Mouse (Mus musculus) lung, adult 2 months (tissue): ENCODE results near the gene Scaf1. TPM values are rescaled to one million over a fixed set of nuclear protein-coding genes. Genes with fewer than 3 reads are reported as not detected.

ENCODE experiments used
- DNase-seq: peaks from one replicate; pipeline ENCODE4 v3.0.0; 2022
- H3K4me1 ChIP-seq: fragments of 200-500 bp; 2 replicates; pipeline ENCODE4 v1.6.1; 2011; ENCODE audit warnings: low read length; ENCODE audit not compliant: control insufficient read depth, insufficient read depth
- H3K4me3 ChIP-seq: fragments of 200-500 bp; replicated peaks from 2 replicates; pipeline ENCODE3; 2011; ENCODE audit warnings: low read depth, mild to moderate bottlenecking, control low read depth, low read length; ENCODE audit errors: extremely low read depth
- CTCF ChIP-seq: fragments of 200-500 bp; IDR thresholded peaks from 2 replicates; pipeline ENCODE4 v1.5.1; 2011; ENCODE audit warnings: mild to moderate bottlenecking, low read length, control low read depth; ENCODE audit not compliant: insufficient read depth
- POLR2A ChIP-seq: fragments of 200-500 bp; IDR thresholded peaks from 2 replicates; pipeline ENCODE4 v1.6.1; 2011; ENCODE audit warnings: low read depth, mild to moderate bottlenecking, control low read depth, low read length, borderline replicate concordance; ENCODE audit errors: extremely low read depth
- WGBS: fragments of 180-500 bp; shearing (Covaris S2); methylation state at CpG from one replicate; pipeline ENCODE4 v1.1.7; 2018; 5-methylcytosine and 5-hydroxymethylcytosine counted together
- polyA plus RNA-seq: library from polyadenylated mRNA; depleted of rRNA; stranded (reverse); fragments of >200 nt; gene quantifications from 2 replicates; pipeline ENCODE4 v1.2.3, GENCODE M21; 2012

Scaf1 gene
- polyA plus RNA-seq, 1 experiment = 76.2 TPM

DNA sequence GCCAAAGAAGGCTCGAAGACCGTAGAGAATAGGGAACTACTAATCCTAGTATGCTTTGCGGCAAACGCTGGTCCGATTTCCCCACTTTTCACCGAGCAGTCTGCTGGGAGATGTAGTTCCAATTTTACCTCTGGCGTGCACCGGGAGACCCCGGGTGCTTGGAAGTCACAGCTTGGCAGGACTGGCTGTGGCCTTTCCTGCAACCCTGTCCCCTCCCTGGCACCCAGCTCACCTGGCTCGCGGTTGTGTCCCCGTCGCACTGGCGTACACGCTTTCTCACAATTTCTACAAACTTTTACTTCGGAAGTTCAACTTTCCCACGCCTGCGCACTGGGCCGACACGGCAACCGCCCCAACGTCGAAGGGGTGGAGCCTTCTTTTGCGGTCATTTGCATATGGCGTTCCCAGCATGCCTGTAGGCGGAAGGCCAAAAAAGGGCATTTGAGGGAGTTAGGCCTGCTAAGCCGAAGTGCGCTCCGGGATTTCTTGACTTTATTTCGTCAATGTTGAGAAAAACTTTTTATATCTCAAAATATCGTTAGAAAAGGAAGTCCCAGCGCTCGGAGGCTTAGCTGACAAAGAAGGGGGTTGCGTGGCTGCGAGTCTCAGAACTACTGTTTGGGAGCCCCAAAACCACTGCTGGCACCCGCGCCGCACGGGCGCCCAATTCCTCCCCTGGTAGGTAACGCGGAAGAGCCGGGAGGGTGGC lies 18.8 kb downstream of the Scaf1 start, which contains the start of gene Irf3:
TSS of gene Irf3 (plus strand) at position 418 of the 709 bp plus-strand sequence.
- H3K4me1 ChIP-seq = peaks cover 10% of the 10 kb centered on the region; the same call in 1 of the 2 replicates
- peak; percentile 98 for DNase-seq
- peak within 1 kb of the TSS; percentile 94 for H3K4me3 ChIP-seq
- TF ChIP-seq CTCF (no peak), POLR2A (peak; percentile 89; the same call in 1 of the 2 replicates)
- WGBS = under 1% methylated on average over 43 of the region's 43 CpGs

DNA sequence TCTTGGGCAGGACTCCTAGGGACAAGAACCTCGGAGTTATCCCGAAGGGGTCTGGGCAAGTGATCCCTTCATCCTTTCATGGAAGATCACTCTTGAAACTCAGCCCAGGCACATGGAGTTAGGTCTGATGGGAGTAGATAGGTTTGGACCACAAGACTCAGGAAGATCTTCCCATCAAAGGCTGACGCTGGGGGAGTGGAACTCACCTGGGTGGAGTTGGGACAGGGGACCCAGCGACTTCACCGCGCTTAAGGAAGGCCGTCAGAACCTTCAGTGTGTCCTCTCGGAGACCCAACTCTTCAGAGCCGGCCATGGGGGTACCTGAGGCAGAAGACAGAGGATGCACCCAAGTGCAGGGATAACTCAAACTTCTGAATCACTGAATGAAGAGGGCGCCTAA lies 19.5 kb downstream of the Scaf1 start:
- H3K4me1 ChIP-seq = peaks cover 10% of the 10 kb centered on the region; the same call in 1 of the 2 replicates
- DNase-seq = no peak
- no peak for TF ChIP-seq CTCF
- TF ChIP-seq POLR2A = no peak
- H3K4me3 ChIP-seq = peak overlapping the region; percentile 94
- 7% methylated on average over 10 of the region's 10 CpGs for WGBS

DNA sequence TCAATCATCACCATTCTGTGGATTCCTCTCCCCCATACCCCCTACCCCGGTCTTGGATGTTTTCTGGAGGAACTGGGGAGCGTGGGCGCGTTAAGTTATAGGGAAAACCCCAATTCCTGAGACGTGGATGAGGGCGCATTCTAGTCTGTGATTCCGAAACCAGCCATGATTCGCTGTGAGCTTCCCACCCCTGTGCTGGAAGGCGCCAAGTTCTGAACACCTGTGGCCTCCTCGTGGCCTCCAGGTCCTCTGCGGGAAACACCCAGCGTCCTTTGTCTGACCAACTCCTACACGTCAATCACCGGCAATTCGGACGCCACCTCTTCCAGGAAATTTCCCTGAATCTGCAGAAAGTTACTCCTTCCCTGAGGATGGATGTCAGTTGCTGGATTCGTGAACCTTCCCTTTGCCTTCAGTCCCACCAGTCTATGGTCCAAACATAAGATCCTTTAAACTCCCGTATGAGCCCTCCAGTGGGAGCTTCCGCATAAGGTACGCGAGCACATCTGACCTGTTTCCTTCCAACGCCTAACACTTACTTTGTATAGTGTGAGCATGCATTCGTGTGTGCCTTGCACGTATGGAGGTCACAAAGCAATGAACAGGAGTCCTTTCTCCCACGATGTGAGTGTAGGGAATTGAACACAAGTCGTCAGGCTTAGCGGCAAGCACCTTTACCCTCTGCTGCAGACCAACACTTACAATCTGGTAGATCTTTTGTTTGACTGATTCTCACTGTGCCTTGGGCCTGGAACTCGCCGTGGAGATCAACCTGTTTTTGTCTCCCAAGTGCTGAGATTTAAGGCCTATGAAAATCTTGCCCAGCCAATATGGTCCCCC lies 29.1 kb downstream of the Scaf1 start:
- under 1% methylated on average over 29 of the region's 29 CpGs for WGBS
- peaks cover 5% of the 10 kb centered on the region for H3K4me1 ChIP-seq
- no peak for DNase-seq
- peak; percentile 66; the same call in 1 of the 2 replicates for TF ChIP-seq POLR2A
- TF ChIP-seq CTCF = no peak
- H3K4me3 ChIP-seq = peak overlapping the region; percentile 72

DNA sequence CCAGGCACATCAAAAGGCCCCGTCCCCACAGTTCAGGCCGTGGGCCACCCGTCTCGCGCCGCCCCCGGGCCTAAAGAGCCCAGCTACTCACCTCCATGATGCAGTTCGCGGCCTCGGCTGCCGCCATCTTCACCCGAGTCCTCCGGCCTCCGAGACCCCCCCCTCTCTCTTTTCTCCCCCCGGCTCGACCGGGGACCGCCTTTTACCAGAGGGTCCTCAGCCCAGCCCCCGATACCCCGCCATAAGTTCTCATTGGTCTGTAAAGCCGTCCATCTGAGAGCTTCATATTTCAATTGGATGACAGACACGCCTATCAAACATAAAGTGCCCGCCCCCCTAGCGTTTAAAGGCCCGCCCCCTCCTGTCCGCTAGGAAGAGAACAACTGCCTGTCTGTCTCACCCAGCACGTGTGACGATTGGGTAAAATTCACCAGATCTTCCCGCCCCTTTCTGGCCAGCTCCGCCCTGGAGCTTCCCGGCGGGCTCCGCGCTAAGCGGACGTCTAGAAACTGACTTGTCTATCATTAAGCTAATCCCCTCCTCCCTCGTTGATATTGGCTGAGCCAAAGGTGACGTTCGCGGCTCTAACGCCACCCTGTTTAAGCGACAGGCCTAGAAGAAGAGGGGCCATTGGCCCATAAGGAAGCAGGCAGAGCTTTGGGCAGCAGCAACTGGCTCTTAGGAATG lies 29.8 kb downstream of the Scaf1 start, which contains the start of gene Prmt1:
TSS of gene Prmt1 (minus strand) at position 377 of the 687 bp plus-strand sequence.
- 1% methylated on average over 42 of the region's 42 CpGs for WGBS
- peak; percentile 98 for DNase-seq
- Histone ChIP-seq H3K4me3 (peak within 1 kb of the TSS; percentile 79), H3K4me1 (peaks cover 5% of the 10 kb centered on the region)
- TF ChIP-seq POLR2A (peak; percentile 77), CTCF (no peak)

DNA sequence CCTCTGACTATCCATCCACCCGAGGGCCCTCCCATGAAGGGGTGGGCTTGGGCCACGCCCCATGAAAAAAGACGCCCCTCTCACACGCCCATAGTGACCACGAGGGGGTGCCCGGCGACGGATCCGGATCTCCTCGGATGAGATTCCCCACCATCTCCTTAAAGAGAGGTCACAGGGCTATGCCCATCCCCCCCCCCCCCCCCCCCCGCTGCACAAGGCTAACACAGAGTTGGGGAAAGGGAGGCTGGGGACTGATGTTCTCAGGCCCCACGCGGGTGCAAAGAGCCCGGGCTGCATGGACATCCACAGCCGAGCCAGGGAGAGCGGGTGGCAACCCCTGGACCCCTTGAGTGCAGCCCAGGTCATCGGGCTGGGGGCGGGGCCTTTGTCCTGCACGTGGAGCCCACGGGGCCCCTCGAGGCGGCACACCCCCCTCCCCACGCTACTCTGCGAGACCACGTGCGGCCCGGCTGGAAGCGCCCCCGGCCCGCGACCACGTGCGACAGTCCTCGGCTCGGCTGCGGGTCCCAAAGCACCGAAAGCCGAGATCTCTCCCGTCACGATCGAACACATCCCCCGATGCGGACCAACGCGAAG lies 30.5 kb downstream of the Scaf1 start:
- DNase-seq = peak; percentile 44
- peaks cover 5% of the 10 kb centered on the region for H3K4me1 ChIP-seq
- TF ChIP-seq CTCF (no peak), POLR2A (no peak)
- peak overlapping the region; percentile 79 for H3K4me3 ChIP-seq
- WGBS = 1% methylated on average over 45 of the region's 45 CpGs

DNA sequence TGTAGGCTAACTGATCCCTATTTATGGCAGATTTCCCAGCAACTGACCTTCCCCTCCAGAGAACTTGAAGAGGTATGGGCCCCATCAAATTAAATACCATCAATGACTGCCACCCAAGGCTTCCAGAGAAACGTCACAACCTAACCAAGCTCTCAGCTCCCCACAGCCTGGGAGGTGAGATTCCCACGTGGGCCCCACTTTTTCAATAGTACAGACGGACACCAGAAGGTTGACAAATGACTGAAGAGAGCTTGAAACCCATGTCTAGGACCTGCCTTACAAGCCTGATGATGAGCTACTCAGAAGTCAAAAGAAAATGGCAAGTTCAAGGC lies 31.4 kb downstream of the Scaf1 start:
- Histone ChIP-seq H3K4me1 (peaks cover 5% of the 10 kb centered on the region), H3K4me3 (no peak overlapping the region)
- DNase-seq = no peak
- 40% methylated on average over 3 of the region's 3 CpGs for WGBS
- TF ChIP-seq CTCF (no peak), POLR2A (no peak)

DNA sequence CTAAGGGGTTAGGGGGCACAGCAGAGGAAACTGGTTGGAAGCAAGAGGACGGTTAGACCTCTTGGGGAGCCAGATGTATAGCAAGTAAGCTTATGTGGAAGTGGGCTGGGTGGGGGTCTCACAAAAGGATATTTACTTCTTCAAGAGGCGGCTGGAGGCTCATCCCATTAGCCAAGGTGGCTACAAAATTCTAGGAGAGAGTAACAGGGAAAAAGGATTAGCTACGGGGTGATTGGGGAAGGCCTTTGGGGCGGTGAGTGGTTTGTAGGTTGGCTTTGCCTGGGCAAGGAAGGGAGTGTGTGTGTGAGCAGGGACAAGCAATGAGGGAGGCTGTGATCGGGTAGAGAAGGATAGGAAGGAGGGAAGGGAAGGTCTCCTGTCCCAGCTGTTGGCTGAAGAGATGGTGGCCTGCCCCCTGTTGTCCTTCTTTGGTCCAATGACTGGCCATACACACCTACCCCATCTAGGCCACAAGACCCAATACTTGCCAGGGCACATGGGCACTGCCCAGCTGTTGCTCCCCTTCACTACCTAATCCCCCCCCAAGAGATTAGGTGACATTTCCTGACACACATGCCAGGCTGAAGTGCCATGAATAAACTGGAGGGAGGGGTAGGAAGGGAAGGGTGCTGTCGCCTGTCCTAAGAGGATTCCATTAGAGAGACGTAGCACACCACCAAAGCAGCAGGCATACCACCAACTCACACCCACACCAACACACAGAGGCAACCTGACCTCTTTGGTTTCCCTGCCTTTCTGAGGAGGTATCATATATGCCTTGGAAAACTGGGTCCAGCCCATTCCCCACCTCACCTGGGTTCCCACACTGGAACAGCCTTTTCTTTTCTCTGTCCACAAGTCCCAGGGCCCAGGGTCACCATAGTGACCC lies 32.0 kb downstream of the Scaf1 start:
- no peak for DNase-seq
- no peak overlapping the region for H3K4me3 ChIP-seq
- 72% methylated on average over 7 of the region's 7 CpGs for WGBS
- TF ChIP-seq POLR2A = no peak
- no peak for TF ChIP-seq CTCF
- peaks cover 5% of the 10 kb centered on the region for H3K4me1 ChIP-seq

DNA sequence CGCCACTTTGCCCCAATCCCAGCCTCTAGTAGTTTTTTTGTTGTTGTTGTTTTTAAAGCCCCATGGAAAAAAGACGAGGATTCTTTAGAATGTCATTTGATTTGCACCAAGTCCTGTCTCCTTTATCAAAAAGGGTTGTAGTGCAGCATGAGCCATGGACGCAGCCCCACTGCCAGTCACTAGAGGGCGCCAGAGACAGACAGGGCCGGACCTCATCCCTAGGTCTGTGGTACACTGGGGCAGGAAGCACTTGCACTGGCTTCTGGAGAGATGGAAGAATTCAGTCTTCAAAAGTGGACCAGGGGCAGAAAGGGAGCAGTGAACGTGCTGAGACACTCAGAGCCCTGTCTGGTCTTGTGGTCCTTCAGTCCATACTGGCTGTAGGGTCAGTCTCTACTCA lies 33.1 kb downstream of the Scaf1 start:
- Histone ChIP-seq H3K4me1 (peaks cover 5% of the 10 kb centered on the region), H3K4me3 (no peak overlapping the region)
- TF ChIP-seq POLR2A = no peak
- TF ChIP-seq CTCF = peak; percentile 95
- WGBS = 24% methylated on average over 6 of the region's 6 CpGs
- DNase-seq = peak; percentile 88
